Mouse (Mus musculus): ENCODE results near the gene Adamts7. TPM values are rescaled to one million over a fixed set of nuclear protein-coding genes. Genes with fewer than 3 reads are reported as not detected.

Gene Adamts7
- polyA plus RNA-seq, 1 experiment from 2014 or later: 28.0 TPM

GRCm38 (mm10) chr9:90126260-90127010 is 36.4 kb upstream of the Adamts7 start:
- no peak overlapping the region for H3K27ac ChIP-seq
- peak overlapping the region; percentile 18 for H3K4me3 ChIP-seq
- WGBS: under 1% methylated on average over 30 of the region's 30 CpGs
- H3K27me3 ChIP-seq: no peaks in the 10 kb centered on the region
- no peaks in the 10 kb centered on the region for H3K9me3 ChIP-seq (replicated peaks)
- 0 out of 2 replicates have a peak, but pooled peaks have one; percentile 53 for ATAC-seq (ENCODE audit: low FRiP score)
- peak overlapping the region; percentile 42 for H3K4me2 ChIP-seq (replicated peaks)
- no peaks in the 10 kb centered on the region; the same call in 1 of the 2 replicates for H3K4me1 ChIP-seq
- H3K9ac ChIP-seq: no peak overlapping the region
- H3K36me3 ChIP-seq: no peaks in the 10 kb centered on the region

GRCm38 (mm10) chr9:90127146-90127545 is 35.7 kb upstream of the Adamts7 start:
- no peak for ATAC-seq (ENCODE audit: low FRiP score)
- Histone ChIP-seq H3K4me2 (replicated peaks) (no peak overlapping the region), H3K4me3 (no peak overlapping the region)

GRCm38 (mm10) chr9:90128636-90129201 is 34.1 kb upstream of the Adamts7 start:
- Histone ChIP-seq H3K4me1 (no peaks in the 10 kb centered on the region; the same call in none of the 2 replicates), H3K9me3 (replicated peaks) (no peaks in the 10 kb centered on the region), H3K36me3 (no peaks in the 10 kb centered on the region), H3K9ac (no peak overlapping the region), H3K27ac (no peak overlapping the region), H3K4me3 (no peak overlapping the region), H3K27me3 (no peaks in the 10 kb centered on the region), H3K4me2 (replicated peaks) (no peak overlapping the region)
- WGBS: 91% methylated on average over 6 of the region's 6 CpGs
- no peak for ATAC-seq (ENCODE audit: low FRiP score)

More at GRCm38 (mm10) chr9:90127146-90127545, 35.7 kb upstream of the Adamts7 start:
- no peak overlapping the region for H3K27ac ChIP-seq
- no peaks in the 10 kb centered on the region for H3K27me3 ChIP-seq
- H3K36me3 ChIP-seq: no peaks in the 10 kb centered on the region
- WGBS: 69% methylated on average over 6 of the region's 6 CpGs
- no peaks in the 10 kb centered on the region; the same call in 1 of the 2 replicates for H3K4me1 ChIP-seq
- no peaks in the 10 kb centered on the region for H3K9me3 ChIP-seq (replicated peaks)
- no peak overlapping the region for H3K9ac ChIP-seq

GRCm38 (mm10) chr9:90133562-90134355 is 29.1 kb upstream of the Adamts7 start:
- H3K4me2 ChIP-seq (replicated peaks): no peak overlapping the region
- no peaks in the 10 kb centered on the region for H3K36me3 ChIP-seq
- H3K27me3 ChIP-seq: no peaks in the 10 kb centered on the region
- WGBS: 73% methylated on average over 7 of the region's 7 CpGs
- H3K4me1 ChIP-seq: peaks cover 3% of the 10 kb centered on the region
- no peak for ATAC-seq (ENCODE audit: low FRiP score)
- no peak overlapping the region for H3K27ac ChIP-seq
- H3K4me3 ChIP-seq: no peak overlapping the region
- H3K9me3 ChIP-seq (replicated peaks): no peaks in the 10 kb centered on the region
- H3K9ac ChIP-seq: no peak overlapping the region

GRCm38 (mm10) chr9:90135466-90135865 is 27.4 kb upstream of the Adamts7 start:
- Histone ChIP-seq H3K27me3 (no peaks in the 10 kb centered on the region), H3K4me2 (replicated peaks) (no peak overlapping the region), H3K9me3 (replicated peaks) (no peaks in the 10 kb centered on the region), H3K36me3 (no peaks in the 10 kb centered on the region), H3K4me1 (peaks cover 3% of the 10 kb centered on the region), H3K9ac (no peak overlapping the region), H3K4me3 (no peak overlapping the region), H3K27ac (no peak overlapping the region)
- WGBS: 82% methylated on average over 8 of the region's 8 CpGs
- no peak for ATAC-seq (ENCODE audit: low FRiP score)

GRCm38 (mm10) chr9:90135963-90136677 is 26.7 kb upstream of the Adamts7 start:
- WGBS: 69% methylated on average over 9 of the region's 9 CpGs

GRCm38 (mm10) chr9:90136678-90136965 is 26.2 kb upstream of the Adamts7 start:
- Histone ChIP-seq H3K4me3 (no peak overlapping the region), H3K36me3 (no peaks in the 10 kb centered on the region), H3K27me3 (no peaks in the 10 kb centered on the region), H3K4me1 (peaks cover 3% of the 10 kb centered on the region), H3K4me2 (replicated peaks) (no peak overlapping the region), H3K9ac (no peak overlapping the region), H3K9me3 (replicated peaks) (no peaks in the 10 kb centered on the region), H3K27ac (no peak overlapping the region)
- 100% methylated on average over 1 of the region's 1 CpGs for WGBS
- no peak for ATAC-seq (ENCODE audit: low FRiP score)

More at GRCm38 (mm10) chr9:90135963-90136677, 26.7 kb upstream of the Adamts7 start:
- H3K4me3 ChIP-seq: no peak overlapping the region
- H3K36me3 ChIP-seq: no peaks in the 10 kb centered on the region
- no peak overlapping the region for H3K9ac ChIP-seq
- ATAC-seq (ENCODE audit: low FRiP score): no peak
- no peaks in the 10 kb centered on the region for H3K27me3 ChIP-seq
- peaks cover 3% of the 10 kb centered on the region for H3K4me1 ChIP-seq
- H3K4me2 ChIP-seq (replicated peaks): no peak overlapping the region
- no peak overlapping the region for H3K27ac ChIP-seq
- no peaks in the 10 kb centered on the region for H3K9me3 ChIP-seq (replicated peaks)

- no peak for ATAC-seq (ENCODE audit: low FRiP score)
- Histone ChIP-seq H3K9me3 (replicated peaks) (no peaks in the 10 kb centered on the region), H3K4me1 (no peaks in the 10 kb centered on the region), H3K27ac (no peak overlapping the region), H3K4me2 (replicated peaks) (no peak overlapping the region), H3K36me3 (no peaks in the 10 kb centered on the region), H3K27me3 (no peaks in the 10 kb centered on the region), H3K9ac (no peak overlapping the region), H3K4me3 (no peak overlapping the region)
- WGBS: 51% methylated on average over 2 of the region's 2 CpGs
Measured at GRCm38 (mm10) chr9:90145788-90146187, 17.1 kb upstream of the Adamts7 start.

- Histone ChIP-seq H3K4me2 (replicated peaks) (no peak overlapping the region), H3K4me3 (no peak overlapping the region), H3K4me1 (no peaks in the 10 kb centered on the region), H3K36me3 (no peaks in the 10 kb centered on the region), H3K27ac (no peak overlapping the region), H3K9me3 (replicated peaks) (no peaks in the 10 kb centered on the region), H3K9ac (no peak overlapping the region), H3K27me3 (no peaks in the 10 kb centered on the region)
- 86% methylated on average over 5 of the region's 5 CpGs for WGBS
- ATAC-seq (ENCODE audit: low FRiP score): no peak
Measured at GRCm38 (mm10) chr9:90146869-90147268, 16.0 kb upstream of the Adamts7 start.

GRCm38 (mm10) chr9:90162243-90162925 is 485 bp upstream of the Adamts7 start:
- H3K27ac ChIP-seq: peak overlapping the region; percentile 76
- H3K9ac ChIP-seq: peak overlapping the region; percentile 81
- 7% methylated on average over 27 of the region's 29 CpGs for WGBS
- ATAC-seq (ENCODE audit: low FRiP score): peak; percentile 76
- H3K36me3 ChIP-seq: no peaks in the 10 kb centered on the region
- peak overlapping the region; percentile 78 for H3K4me3 ChIP-seq
- no peaks in the 10 kb centered on the region for H3K27me3 ChIP-seq
- no peaks in the 10 kb centered on the region for H3K9me3 ChIP-seq (replicated peaks)
- H3K4me2 ChIP-seq (replicated peaks): peak overlapping the region; percentile 92
- peaks cover 20% of the 10 kb centered on the region for H3K4me1 ChIP-seq

- Histone ChIP-seq H3K9me3 (replicated peaks) (no peaks in the 10 kb centered on the region), H3K4me1 (peaks cover 20% of the 10 kb centered on the region), H3K36me3 (no peaks in the 10 kb centered on the region), H3K4me2 (replicated peaks) (peak overlapping the region; percentile 92), H3K4me3 (peak overlapping the region; percentile 78), H3K27ac (peak overlapping the region; percentile 76), H3K27me3 (no peaks in the 10 kb centered on the region), H3K9ac (peak overlapping the region; percentile 81)
- peak; percentile 70 for ATAC-seq (ENCODE audit: low FRiP score)
- under 1% methylated on average over 17 of the region's 18 CpGs for WGBS
Measured at GRCm38 (mm10) chr9:90163749-90164095, 853 bp downstream of the Adamts7 start.
